24 mouse cellular contexts compared by ENCODE assay signal in the genomic region with DNA sequence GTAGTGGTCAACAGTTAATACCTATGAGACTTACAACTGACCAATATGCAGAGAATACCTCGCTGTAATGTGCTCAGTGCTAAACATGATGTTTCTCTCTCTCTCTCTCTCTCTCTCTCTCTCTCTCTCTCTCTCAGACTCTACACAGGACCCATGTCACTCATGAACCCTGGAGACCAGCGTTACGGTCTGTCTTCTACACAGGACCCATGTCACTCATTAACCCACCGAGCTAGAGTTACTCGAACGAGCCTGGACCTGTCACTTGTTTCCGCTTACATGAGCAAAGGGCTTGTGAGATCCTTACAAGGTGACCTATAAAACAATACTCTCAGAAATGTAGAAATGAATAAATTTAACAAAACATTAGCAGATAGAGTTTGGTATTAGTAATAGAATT. TPM values are rescaled to one million over a fixed set of nuclear protein-coding genes. Genes with fewer than 3 reads are reported as not detected.
DNase-seq lines count a peak whose midpoint lies in the region; ATAC-seq lines count a peak whose summit lies in the region.
"Had no signal": no experiment of that assay in that cellular context is flagged by ENCODE, and none has a peak within 500 bp of the region (broad histone marks: within the 10 kb centered on the region; RNA-seq: fewer than 3 reads in every experiment).

No protein-coding gene starts in this region.

- no peak overlapping the region for H3K27ac ChIP-seq in kidney, embryonic 15.5 days
- H3K27ac ChIP-seq: embryonic facial prominence, embryonic 12.5 days; forebrain, embryonic 12.5 days; heart, adult 2 months; heart, embryonic 15.5 days; hindbrain, embryonic 10.5 days had no signal

- ATAC-seq in kidney, embryonic 15.5 days (replicated peaks; ENCODE audit: low FRiP score): peak; percentile 58; the same call in 1 of the 2 replicates
- ATAC-seq: activated CD4-positive, CD25-positive, alpha-beta regulatory T cell, adult 4 months; forebrain, embryonic 16.5 days; Patski had no signal

- no peak overlapping the region for H3K4me3 ChIP-seq in kidney, embryonic 15.5 days (replicated peaks)
- H3K4me3 ChIP-seq: embryonic facial prominence, embryonic 12.5 days; forebrain, embryonic 12.5 days; heart, adult 2 months; heart, embryonic 15.5 days; hindbrain, embryonic 10.5 days had no signal

- H3K9me3 ChIP-seq in kidney, embryonic 15.5 days (replicated peaks): no peaks in the 10 kb centered on the region
- H3K9me3 ChIP-seq: embryonic facial prominence, embryonic 12.5 days; forebrain, embryonic 12.5 days; heart, embryonic 15.5 days; hindbrain, embryonic 10.5 days had no signal

- H3K9ac ChIP-seq in kidney, embryonic 15.5 days: no peak overlapping the region
- H3K9ac ChIP-seq: embryonic facial prominence, embryonic 12.5 days; forebrain, embryonic 12.5 days; heart, embryonic 15.5 days had no signal

- no peak overlapping the region for H3K4me2 ChIP-seq in kidney, embryonic 15.5 days
- H3K4me2 ChIP-seq: embryonic facial prominence, embryonic 12.5 days; forebrain, embryonic 12.5 days; heart, embryonic 11.5 days; heart, embryonic 15.5 days had no signal

- no peaks in the 10 kb centered on the region for H3K36me3 ChIP-seq in kidney, embryonic 15.5 days
- H3K36me3 ChIP-seq: embryonic facial prominence, embryonic 12.5 days; forebrain, embryonic 12.5 days; heart, embryonic 15.5 days; hindbrain, embryonic 10.5 days had no signal

- DNase-seq in kidney, adult 8-10 months: peak; percentile 22 to 37
- peak; percentile 39 for DNase-seq in kidney, postnatal 14 days
- no peak for DNase-seq in heart, postnatal 25 days (ENCODE audit: low spot score)
- no peak for DNase-seq in frontal cortex, postnatal 10 days (ENCODE audit: low spot score in 2 of 2)
- DNase-seq in layer of hippocampus, adult 9-10 months (ENCODE audit: low spot score): no peak
- DNase-seq: adrenal gland, postnatal 14 days; cerebellum, adult 11-12 months; cerebellum, adult 9-10 months; cerebellum, postnatal 25 days; gastrocnemius, postnatal 14 days; heart, adult 2 months; heart, postnatal 14 days had no signal

- H3K27me3 ChIP-seq in kidney, embryonic 15.5 days: no peaks in the 10 kb centered on the region; the same call in 1 of the 2 replicates
- H3K27me3 ChIP-seq: CH12.LX; embryonic facial prominence, embryonic 12.5 days; forebrain, embryonic 12.5 days; heart, embryonic 15.5 days had no signal

- intact Hi-C loops in heart, postnatal 25 days (cut with DNase I): no loop called here

- no peaks in the 10 kb centered on the region for H3K4me1 ChIP-seq in kidney, embryonic 15.5 days
- H3K4me1 ChIP-seq: embryonic facial prominence, embryonic 12.5 days; forebrain, embryonic 12.5 days; heart, embryonic 15.5 days; hindbrain, embryonic 10.5 days had no signal

- 68% methylated on average over 7 of the region's 7 CpGs for WGBS in kidney, embryonic 15.5 days

RNA-seq across cellular contexts. Expression of a gene that starts 33.9 kb away (rescaled TPM):
- polyA plus RNA-seq in kidney, embryonic 15.5 days (2015; fragmentation: Nextera tagmentation; extraction: Ambion mirVana): 2.9 and 3.3 TPM in 2 replicates
- total RNA-seq in heart, postnatal 25 days (2021): not detected
- total RNA-seq: adrenal gland, adult 18-20 months; CH12.LX; gastrocnemius, adult 18-20 months; gastrocnemius, postnatal 14 days; heart, adult 2 months; heart, postnatal 14 days had no signal
- polyA plus RNA-seq: activated CD4-positive, CD25-positive, alpha-beta regulatory T cell, adult 4 months; heart, adult 2 months; heart, embryonic 11.5 days; Patski had no signal

Comparison
In these comparisons a context has a peak if more than half of its experiments do, and no peak if none do; other contexts are left out.
1. DNase-seq: peak in kidney, adult 8-10 months (2 of 2) and kidney, postnatal 14 days (single experiment); none in heart, postnatal 25 days (single experiment), frontal cortex, postnatal 10 days (0 of 2) and layer of hippocampus, adult 9-10 months (single experiment).